Mouse (Mus musculus) lung, embryonic 16.5 days (tissue): Measurements from ENCODE around the gene Macrod1. TPM values are rescaled to one million over a fixed set of nuclear protein-coding genes. Genes with fewer than 3 reads are reported as not detected.

Experiments used
- ATAC-seq: fragments of 200-750 bp; cut with Nextera tagmentation; 2 replicates; pipeline ENCODE4 v1.8.0; 2017; ENCODE audit warnings: low read depth, mild to moderate bottlenecking, moderate library complexity
- H3K27ac ChIP-seq: fragments of 300-500 bp; sonication (generic); 2 replicates; pipeline ENCODE4 v1.5.1; 2014; ENCODE audit warnings: mild to moderate bottlenecking, control low read depth, low read length
- H3K27me3 ChIP-seq: fragments of 300-500 bp; sonication (generic); 2 replicates; pipeline ENCODE4 v1.6.1; 2014; ENCODE audit warnings: low read depth, low read length, mixed read lengths; ENCODE audit not compliant: control insufficient read depth, insufficient read depth
- H3K36me3 ChIP-seq: fragments of 300-500 bp; sonication (generic); 2 replicates; pipeline ENCODE4 v1.6.1; 2014; ENCODE audit warnings: low read length; ENCODE audit not compliant: control insufficient read depth, insufficient read depth
- H3K4me1 ChIP-seq: fragments of 300-500 bp; sonication (generic); replicated peaks from 2 replicates; pipeline ENCODE4 v1.6.1; 2014; ENCODE audit warnings: low read length, mixed read lengths; ENCODE audit not compliant: control insufficient read depth, insufficient read depth
- H3K4me2 ChIP-seq: fragments of 300-500 bp; sonication (generic); 2 replicates; pipeline ENCODE4 v1.6.1; 2014; ENCODE audit warnings: low read depth, low read length, control low read depth
- H3K4me3 ChIP-seq: fragments of 300-500 bp; sonication (generic); 2 replicates; pipeline ENCODE4 v1.5.1; 2014; ENCODE audit warnings: mild to moderate bottlenecking, low read length, control low read depth
- H3K9ac ChIP-seq: fragments of 300-500 bp; sonication (generic); 2 replicates; pipeline ENCODE4 v1.6.1; 2014; ENCODE audit warnings: low read length, control low read depth
- H3K9me3 ChIP-seq: fragments of 300-500 bp; sonication (generic); 2 replicates; pipeline ENCODE4 v1.6.1; 2016; ENCODE audit warnings: low read length; ENCODE audit not compliant: control insufficient read depth
- WGBS: fragments of 180-500 bp; shearing (Covaris S2); extraction: QIAGEN DNeasy Blood & Tissue Kit; methylation state at CpG from one replicate; pipeline ENCODE4 v1.1.7; 2014; 5-methylcytosine and 5-hydroxymethylcytosine counted together
- polyA plus RNA-seq: library from polyadenylated mRNA; unstranded; fragments of >200 nt; fragmentation: Nextera tagmentation; extraction: Ambion mirVana; gene quantifications from 2 replicates; pipeline ENCODE4 v1.2.1, GENCODE M21; 2015

Macrod1 gene
- polyA plus RNA-seq, 1 experiment from 2014 or later = 15.3 TPM

GRCm38 (mm10) chr19:7106566-7106965 is 50.0 kb downstream of the Macrod1 start:
- no peak for ATAC-seq
- Histone ChIP-seq H3K9ac (no peak overlapping the region), H3K4me1 (peaks cover 46% of the 10 kb centered on the region), H3K27me3 (no peaks in the 10 kb centered on the region), H3K27ac (no peak overlapping the region), H3K9me3 (no peaks in the 10 kb centered on the region), H3K4me2 (no peak overlapping the region), H3K36me3 (no peaks in the 10 kb centered on the region), H3K4me3 (no peak overlapping the region)
- WGBS = 80% methylated on average over 2 of the region's 2 CpGs

GRCm38 (mm10) chr19:7107174-7107573 is 50.6 kb downstream of the Macrod1 start:
- Histone ChIP-seq H3K4me3 (no peak overlapping the region), H3K27ac (no peak overlapping the region), H3K27me3 (no peaks in the 10 kb centered on the region), H3K4me2 (no peak overlapping the region), H3K9ac (no peak overlapping the region), H3K9me3 (no peaks in the 10 kb centered on the region), H3K36me3 (no peaks in the 10 kb centered on the region), H3K4me1 (peaks cover 46% of the 10 kb centered on the region)
- 54% methylated on average over 4 of the region's 4 CpGs for WGBS
- no peak for ATAC-seq

GRCm38 (mm10) chr19:7108114-7108905 is 51.7 kb downstream of the Macrod1 start:
- Histone ChIP-seq H3K4me3 (no peak overlapping the region), H3K27me3 (no peaks in the 10 kb centered on the region), H3K9me3 (no peaks in the 10 kb centered on the region), H3K4me2 (no peak overlapping the region), H3K9ac (no peak overlapping the region), H3K36me3 (no peaks in the 10 kb centered on the region), H3K4me1 (peaks cover 42% of the 10 kb centered on the region), H3K27ac (peak overlapping the region; percentile 81)
- peak; percentile 77 for ATAC-seq
- 34% methylated on average over 6 of the region's 6 CpGs for WGBS

- Histone ChIP-seq H3K4me3 (no peak overlapping the region), H3K4me2 (no peak overlapping the region), H3K36me3 (no peaks in the 10 kb centered on the region), H3K27me3 (no peaks in the 10 kb centered on the region), H3K9ac (no peak overlapping the region), H3K27ac (no peak overlapping the region), H3K9me3 (no peaks in the 10 kb centered on the region), H3K4me1 (peaks cover 33% of the 10 kb centered on the region)
- no peak for ATAC-seq
- WGBS = 22% methylated on average over 5 of the region's 5 CpGs
Measured at GRCm38 (mm10) chr19:7110097-7110496, 53.5 kb downstream of the Macrod1 start.

GRCm38 (mm10) chr19:7110875-7111274 is 54.3 kb downstream of the Macrod1 start:
- H3K4me3 ChIP-seq = no peak overlapping the region
- H3K4me2 ChIP-seq = no peak overlapping the region
- peak; percentile 50 for ATAC-seq
- H3K9ac ChIP-seq = no peak overlapping the region
- H3K4me1 ChIP-seq = peaks cover 33% of the 10 kb centered on the region
- 37% methylated on average over 6 of the region's 6 CpGs for WGBS
- no peaks in the 10 kb centered on the region for H3K9me3 ChIP-seq
- H3K27ac ChIP-seq = no peak overlapping the region
- no peaks in the 10 kb centered on the region for H3K27me3 ChIP-seq
- H3K36me3 ChIP-seq = no peaks in the 10 kb centered on the region

GRCm38 (mm10) chr19:7111309-7111708 is 54.7 kb downstream of the Macrod1 start:
- WGBS = 86% methylated on average over 6 of the region's 6 CpGs
- Histone ChIP-seq H3K27ac (no peak overlapping the region), H3K4me3 (no peak overlapping the region), H3K4me2 (no peak overlapping the region), H3K9me3 (no peaks in the 10 kb centered on the region), H3K4me1 (peaks cover 33% of the 10 kb centered on the region), H3K27me3 (no peaks in the 10 kb centered on the region), H3K36me3 (no peaks in the 10 kb centered on the region), H3K9ac (no peak overlapping the region)
- no peak for ATAC-seq

GRCm38 (mm10) chr19:7111710-7112109 is 55.1 kb downstream of the Macrod1 start:
- Histone ChIP-seq H3K4me1 (peaks cover 33% of the 10 kb centered on the region), H3K36me3 (no peaks in the 10 kb centered on the region), H3K4me2 (no peak overlapping the region), H3K27me3 (no peaks in the 10 kb centered on the region), H3K4me3 (no peak overlapping the region), H3K27ac (no peak overlapping the region), H3K9ac (no peak overlapping the region), H3K9me3 (no peaks in the 10 kb centered on the region)
- no peak for ATAC-seq
- 88% methylated on average over 4 of the region's 4 CpGs for WGBS

GRCm38 (mm10) chr19:7112628-7113027 is 56.0 kb downstream of the Macrod1 start:
- Histone ChIP-seq H3K9me3 (no peaks in the 10 kb centered on the region), H3K36me3 (no peaks in the 10 kb centered on the region), H3K9ac (no peak overlapping the region), H3K4me3 (no peak overlapping the region), H3K4me1 (peaks cover 30% of the 10 kb centered on the region), H3K27me3 (no peaks in the 10 kb centered on the region), H3K4me2 (no peak overlapping the region), H3K27ac (no peak overlapping the region)
- no peak for ATAC-seq
- 50% methylated on average over 3 of the region's 3 CpGs for WGBS

- H3K9me3 ChIP-seq = no peaks in the 10 kb centered on the region
- no peak overlapping the region for H3K27ac ChIP-seq
- ATAC-seq = no peak
- WGBS = 39% methylated on average over 14 of the region's 14 CpGs
- peaks cover 22% of the 10 kb centered on the region for H3K4me1 ChIP-seq
- no peaks in the 10 kb centered on the region for H3K36me3 ChIP-seq
- H3K27me3 ChIP-seq = no peaks in the 10 kb centered on the region; the same call in 1 of the 2 replicates
- no peak overlapping the region for H3K4me3 ChIP-seq
- H3K4me2 ChIP-seq = no peak overlapping the region
- no peak overlapping the region for H3K9ac ChIP-seq
Measured at GRCm38 (mm10) chr19:7113574-7113973, 57.0 kb downstream of the Macrod1 start.
